Mouse (Mus musculus): ENCODE data around the gene Eef2k.

- TF ChIP-seq CHD2 (IDR thresholded peaks at IDR 0.05; ENCODE audit: low read depth, low read length): no peak
- TF ChIP-seq MAFK (IDR thresholded peaks at IDR 0.05; ENCODE audit: insufficient read depth, low read depth, low read length): no peak
- no peak for TF ChIP-seq ZC3H11A (IDR thresholded peaks at IDR 0.05; ENCODE audit: borderline replicate concordance, low read depth, low read length)
- TF ChIP-seq HCFC1 (IDR thresholded peaks at IDR 0.05; ENCODE audit: borderline replicate concordance, insufficient read depth, low read length): no peak
- no peak for TF ChIP-seq ZNF384 (IDR thresholded peaks at IDR 0.05; ENCODE audit: low read depth, low read length)
Observed at GRCm38 (mm10) chr7:120861488-120862047, 18.9 kb downstream of the Eef2k start.
